Mouse (Mus musculus): ENCODE measurements around the gene Gm6526. TPM values are rescaled to one million over a fixed set of nuclear protein-coding genes. Genes with fewer than 3 reads are reported as not detected.
"Not testable (repeated sequence)": the region's sequence is repeated elsewhere in the genome, so short reads cannot be mapped to it uniquely, and the experiment has no call there.

Gene Gm6526
- 1.2 TPM in 2 replicates for total RNA-seq (2012; rRNA removed)
- under 1 TPM in 1 of 2 experiments, not detected in 1; 0.36 TPM for polyA plus RNA-seq (2012; ENCODE audit: insufficient read depth in 1 of 2, insufficient read length in 2 of 2, low read depth in 1 of 2, low replicate concordance in 2 of 2, missing spikeins in 1 of 2)

DNA sequence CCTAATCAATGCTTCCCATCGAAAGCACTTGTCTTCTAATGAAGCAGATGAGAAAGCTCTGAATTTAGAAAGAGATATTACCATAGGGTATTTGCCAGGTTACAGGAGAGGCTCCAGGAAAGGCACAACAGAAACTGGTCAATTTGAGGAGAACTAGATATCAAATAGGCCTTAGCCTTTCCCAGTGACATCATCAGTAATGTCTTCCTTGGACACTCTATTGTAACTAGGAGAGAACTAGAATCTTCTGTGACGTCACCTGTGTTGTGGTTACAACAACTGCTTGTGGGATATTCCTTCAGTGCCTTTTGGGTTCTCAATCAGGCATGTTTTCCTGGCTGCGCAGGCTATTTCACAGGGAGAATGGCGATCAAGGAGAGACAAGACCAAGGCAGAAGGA, at the start of gene Gm6526:
Gene Gm6526 (plus strand): TSS at position 301 of the 400 bp plus-strand sequence.
- H3K4me1 ChIP-seq (ENCODE audit: control insufficient read depth in 1 of 2, insufficient read depth in 2 of 2, low read length in 2 of 2); H3K9me3 ChIP-seq (replicated peaks; ENCODE audit: insufficient read depth, low read length); DNase-seq (ENCODE audit: low read depth, low spot score); H3K4me3 ChIP-seq (ENCODE audit: control insufficient read depth in 1 of 2, insufficient read depth in 1 of 2, low read depth in 2 of 2, low read length in 2 of 2); H3K9ac ChIP-seq (ENCODE audit: control insufficient read depth, low read depth, low read length, poor library complexity, severe bottlenecking); H3K36me3 ChIP-seq (ENCODE audit: control insufficient read depth in 1 of 2, insufficient read depth in 2 of 2, low read length in 2 of 2); H3K27me3 ChIP-seq (ENCODE audit: control insufficient read depth in 1 of 2, insufficient read depth in 2 of 2, low read length in 2 of 2); H3K79me2 ChIP-seq (ENCODE audit: control insufficient read depth, insufficient read depth, low read length, poor library complexity); H3K27ac ChIP-seq (ENCODE audit: control insufficient read depth, low read depth, low read length): not testable (repeated sequence)

DNA sequence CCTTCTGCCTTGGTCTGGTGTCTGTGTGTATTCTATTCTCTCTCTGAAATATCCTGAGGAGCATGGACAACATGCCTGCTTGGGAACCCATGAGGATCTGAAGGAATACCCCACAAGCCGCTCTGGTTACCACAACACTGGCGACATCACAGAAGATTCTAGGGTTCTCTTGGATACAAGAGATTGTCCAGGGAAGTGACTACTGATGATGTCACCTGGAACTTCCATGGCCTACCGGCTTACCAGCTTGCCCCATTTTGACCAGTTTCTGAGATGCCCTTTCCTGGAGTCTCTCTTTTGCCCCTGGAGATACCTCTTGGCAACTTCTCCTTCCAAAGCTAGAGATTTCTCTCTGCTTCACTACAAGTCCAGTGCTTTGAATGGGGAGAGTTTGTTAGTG, 20.3 kb upstream of the Gm6526 start, which contains the start of gene Gm16506:
Gene Gm16506 (minus strand): TSS at position 101 of the 400 bp plus-strand sequence.
- H3K9ac ChIP-seq (ENCODE audit: control insufficient read depth, low read depth, low read length, poor library complexity, severe bottlenecking); H3K4me1 ChIP-seq (ENCODE audit: control insufficient read depth in 1 of 2, insufficient read depth in 2 of 2, low read length in 2 of 2); H3K9me3 ChIP-seq (replicated peaks; ENCODE audit: insufficient read depth, low read length); H3K4me3 ChIP-seq (ENCODE audit: control insufficient read depth in 1 of 2, insufficient read depth in 1 of 2, low read depth in 2 of 2, low read length in 2 of 2); H3K79me2 ChIP-seq (ENCODE audit: control insufficient read depth, insufficient read depth, low read length, poor library complexity); DNase-seq (ENCODE audit: low read depth, low spot score); H3K36me3 ChIP-seq (ENCODE audit: control insufficient read depth in 1 of 2, insufficient read depth in 2 of 2, low read length in 2 of 2); H3K27ac ChIP-seq (ENCODE audit: control insufficient read depth, low read depth, low read length); H3K27me3 ChIP-seq (ENCODE audit: control insufficient read depth in 1 of 2, insufficient read depth in 2 of 2, low read length in 2 of 2): not testable (repeated sequence)

DNA sequence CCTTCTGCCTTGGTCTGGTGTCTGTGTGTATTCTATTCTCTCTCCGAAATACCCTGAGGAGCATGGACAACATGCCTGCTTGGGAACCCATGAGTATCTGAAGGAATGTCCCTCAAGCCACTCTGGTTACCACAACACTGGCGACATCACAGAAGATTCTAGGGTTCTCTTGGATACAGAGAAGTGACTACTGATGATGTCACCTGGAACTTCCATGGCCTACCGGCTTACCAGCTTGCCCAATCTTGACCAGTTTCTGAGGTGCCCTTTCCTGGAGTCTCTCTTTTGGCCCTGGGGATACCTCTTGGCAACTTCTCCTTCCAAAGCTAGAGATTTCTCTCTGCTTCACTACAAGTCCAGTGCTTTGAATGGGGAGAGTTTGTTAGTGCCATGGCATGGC, 37.0 kb downstream of the Gm6526 start, which contains the start of gene Gm8180:
Gene Gm8180 (minus strand): TSS at position 101 of the 400 bp plus-strand sequence.
- not testable (repeated sequence) for H3K27ac ChIP-seq (ENCODE audit: control insufficient read depth, low read depth, low read length); H3K4me3 ChIP-seq (ENCODE audit: control insufficient read depth in 1 of 2, insufficient read depth in 1 of 2, low read depth in 2 of 2, low read length in 2 of 2); H3K27me3 ChIP-seq (ENCODE audit: control insufficient read depth in 1 of 2, insufficient read depth in 2 of 2, low read length in 2 of 2); H3K4me1 ChIP-seq (ENCODE audit: control insufficient read depth in 1 of 2, insufficient read depth in 2 of 2, low read length in 2 of 2); H3K36me3 ChIP-seq (ENCODE audit: control insufficient read depth in 1 of 2, insufficient read depth in 2 of 2, low read length in 2 of 2); DNase-seq (ENCODE audit: low read depth, low spot score); H3K9me3 ChIP-seq (replicated peaks; ENCODE audit: insufficient read depth, low read length); H3K79me2 ChIP-seq (ENCODE audit: control insufficient read depth, insufficient read depth, low read length, poor library complexity); H3K9ac ChIP-seq (ENCODE audit: control insufficient read depth, low read depth, low read length, poor library complexity, severe bottlenecking)

DNA sequence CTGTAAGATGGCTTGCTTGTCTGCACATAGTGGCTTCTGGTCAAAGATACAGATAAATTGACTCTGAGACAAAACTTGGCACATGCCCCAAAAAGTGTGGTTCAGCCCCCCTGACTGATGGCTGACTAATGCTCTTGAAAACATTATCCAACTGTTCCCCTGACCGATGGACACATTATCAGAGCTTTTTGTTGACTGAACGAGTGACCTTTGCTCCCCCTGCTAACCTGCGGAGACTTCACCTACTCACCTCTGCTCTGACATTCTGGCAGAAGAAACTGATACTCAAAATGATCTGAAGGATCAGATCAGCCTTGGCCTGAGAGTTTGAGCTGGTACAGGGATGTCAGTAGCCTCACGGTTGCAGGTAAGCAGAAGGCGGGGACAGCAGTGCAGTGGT, 46.1 kb downstream of the Gm6526 start:
- not testable (repeated sequence) for H3K36me3 ChIP-seq (ENCODE audit: control insufficient read depth in 1 of 2, insufficient read depth in 2 of 2, low read length in 2 of 2); H3K4me1 ChIP-seq (ENCODE audit: control insufficient read depth in 1 of 2, insufficient read depth in 2 of 2, low read length in 2 of 2); H3K79me2 ChIP-seq (ENCODE audit: control insufficient read depth, insufficient read depth, low read length, poor library complexity); H3K9ac ChIP-seq (ENCODE audit: control insufficient read depth, low read depth, low read length, poor library complexity, severe bottlenecking); H3K4me3 ChIP-seq (ENCODE audit: control insufficient read depth in 1 of 2, insufficient read depth in 1 of 2, low read depth in 2 of 2, low read length in 2 of 2); H3K27ac ChIP-seq (ENCODE audit: control insufficient read depth, low read depth, low read length); H3K27me3 ChIP-seq (ENCODE audit: control insufficient read depth in 1 of 2, insufficient read depth in 2 of 2, low read length in 2 of 2); DNase-seq (ENCODE audit: low read depth, low spot score); H3K9me3 ChIP-seq (replicated peaks; ENCODE audit: insufficient read depth, low read length)

DNA sequence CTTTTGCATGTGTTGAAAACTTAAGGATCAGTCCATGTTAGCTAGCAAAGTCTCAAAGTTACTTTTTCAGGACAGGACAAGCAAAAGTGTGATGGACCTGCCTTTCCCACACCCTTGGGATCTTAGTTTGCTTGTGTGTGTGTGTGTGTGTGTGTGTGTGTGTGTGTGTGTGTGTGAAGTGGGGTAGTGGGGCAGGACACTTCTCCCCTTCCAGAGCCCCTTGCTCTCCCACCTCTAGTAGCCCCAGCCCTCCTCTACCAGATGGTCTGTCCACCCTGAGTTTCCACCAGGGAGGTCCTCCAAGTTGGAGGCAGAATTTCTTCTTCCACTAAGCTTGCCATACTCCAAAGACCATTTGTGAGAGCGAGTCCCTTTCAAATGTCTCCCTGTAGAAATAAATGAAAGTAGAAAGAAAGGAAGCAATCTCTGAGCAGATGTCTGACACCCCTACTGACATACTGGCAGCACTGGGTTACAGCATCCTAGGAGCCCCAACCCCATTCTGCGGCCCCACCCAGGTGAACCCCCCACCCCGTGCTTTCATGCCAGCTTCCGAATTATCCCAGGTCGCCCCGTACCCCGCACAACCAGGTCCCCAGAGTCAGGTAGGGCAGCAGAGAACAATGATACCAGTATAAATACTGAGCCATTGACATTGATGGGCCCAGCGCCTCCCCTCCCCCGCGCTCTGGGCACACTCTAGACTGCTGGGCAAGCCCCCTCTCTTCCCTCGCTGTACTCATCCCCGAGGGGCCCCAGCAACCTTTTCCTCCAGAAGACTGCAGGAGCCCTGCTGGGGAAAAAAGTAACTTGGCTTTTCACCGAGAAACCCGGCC, 48.6 kb downstream of the Gm6526 start:
- no peak overlapping the region for H3K27ac ChIP-seq (ENCODE audit: control insufficient read depth, low read depth, low read length)
- no peak overlapping the region for H3K4me3 ChIP-seq (ENCODE audit: control insufficient read depth in 1 of 2, insufficient read depth in 1 of 2, low read depth in 2 of 2, low read length in 2 of 2)
- no peaks in the 10 kb centered on the region for H3K4me1 ChIP-seq (ENCODE audit: control insufficient read depth in 1 of 2, insufficient read depth in 2 of 2, low read length in 2 of 2)
- no peak for DNase-seq (ENCODE audit: low read depth, low spot score)
- H3K9me3 ChIP-seq (replicated peaks; ENCODE audit: insufficient read depth, low read length), result no peaks in the 10 kb centered on the region
- H3K27me3 ChIP-seq (ENCODE audit: control insufficient read depth in 1 of 2, insufficient read depth in 2 of 2, low read length in 2 of 2), result no peaks in the 10 kb centered on the region
- H3K79me2 ChIP-seq (ENCODE audit: control insufficient read depth, insufficient read depth, low read length, poor library complexity), result no peaks in the 10 kb centered on the region
- no peak overlapping the region for H3K9ac ChIP-seq (ENCODE audit: control insufficient read depth, low read depth, low read length, poor library complexity, severe bottlenecking)
- H3K36me3 ChIP-seq (ENCODE audit: control insufficient read depth in 1 of 2, insufficient read depth in 2 of 2, low read length in 2 of 2), result no peaks in the 10 kb centered on the region
- TF ChIP-seq KAT2A (conservative IDR thresholded peaks at IDR 0.05; ENCODE audit: low read depth, low read length) (no peak), ZC3H11A (IDR thresholded peaks at IDR 0.05; ENCODE audit: low read depth, low read length) (no peak)

DNA sequence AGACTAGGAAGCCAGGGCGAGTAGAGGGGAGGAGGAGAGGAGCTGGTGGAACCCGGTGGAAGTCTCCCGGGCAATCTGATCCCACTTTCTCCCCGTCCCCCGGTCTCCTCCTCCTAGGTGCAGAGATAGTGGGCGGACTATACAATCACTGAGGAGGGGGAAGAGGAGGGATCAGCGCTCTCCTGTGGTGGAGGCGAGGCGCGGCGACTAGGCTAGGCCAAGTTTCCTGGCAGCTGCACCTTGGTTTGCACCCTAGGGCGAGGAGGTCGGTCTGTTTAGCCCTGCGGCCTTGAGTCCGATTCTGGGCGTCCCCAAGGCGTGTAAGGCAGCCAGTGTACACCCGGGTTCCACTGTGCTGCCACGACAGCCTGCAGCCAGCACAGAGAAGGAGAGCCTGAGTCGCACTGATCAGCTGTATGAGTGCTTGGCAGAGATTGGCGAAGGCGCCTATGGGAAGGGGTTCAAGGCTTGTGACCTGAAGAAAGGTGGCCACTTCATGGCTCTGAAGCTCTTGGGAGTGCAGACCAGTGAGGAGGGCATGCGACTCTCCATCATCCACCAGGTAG, 49.3 kb downstream of the Gm6526 start:
- not testable (repeated sequence) for H3K36me3 ChIP-seq (ENCODE audit: control insufficient read depth in 1 of 2, insufficient read depth in 2 of 2, low read length in 2 of 2); H3K79me2 ChIP-seq (ENCODE audit: control insufficient read depth, insufficient read depth, low read length, poor library complexity); H3K9ac ChIP-seq (ENCODE audit: control insufficient read depth, low read depth, low read length, poor library complexity, severe bottlenecking); H3K4me3 ChIP-seq (ENCODE audit: control insufficient read depth in 1 of 2, insufficient read depth in 1 of 2, low read depth in 2 of 2, low read length in 2 of 2); H3K9me3 ChIP-seq (replicated peaks; ENCODE audit: insufficient read depth, low read length); H3K4me1 ChIP-seq (ENCODE audit: control insufficient read depth in 1 of 2, insufficient read depth in 2 of 2, low read length in 2 of 2); H3K27me3 ChIP-seq (ENCODE audit: control insufficient read depth in 1 of 2, insufficient read depth in 2 of 2, low read length in 2 of 2); H3K27ac ChIP-seq (ENCODE audit: control insufficient read depth, low read depth, low read length); DNase-seq (ENCODE audit: low read depth, low spot score)

All from MEL (cell line).